Mouse (Mus musculus): ENCODE measurements around the gene Zfp978.
"Not testable (repeated sequence)": the region's sequence is repeated elsewhere in the genome, so short reads cannot be mapped to it uniquely, and the experiment has no call there.

Zfp978 gene

DNA sequence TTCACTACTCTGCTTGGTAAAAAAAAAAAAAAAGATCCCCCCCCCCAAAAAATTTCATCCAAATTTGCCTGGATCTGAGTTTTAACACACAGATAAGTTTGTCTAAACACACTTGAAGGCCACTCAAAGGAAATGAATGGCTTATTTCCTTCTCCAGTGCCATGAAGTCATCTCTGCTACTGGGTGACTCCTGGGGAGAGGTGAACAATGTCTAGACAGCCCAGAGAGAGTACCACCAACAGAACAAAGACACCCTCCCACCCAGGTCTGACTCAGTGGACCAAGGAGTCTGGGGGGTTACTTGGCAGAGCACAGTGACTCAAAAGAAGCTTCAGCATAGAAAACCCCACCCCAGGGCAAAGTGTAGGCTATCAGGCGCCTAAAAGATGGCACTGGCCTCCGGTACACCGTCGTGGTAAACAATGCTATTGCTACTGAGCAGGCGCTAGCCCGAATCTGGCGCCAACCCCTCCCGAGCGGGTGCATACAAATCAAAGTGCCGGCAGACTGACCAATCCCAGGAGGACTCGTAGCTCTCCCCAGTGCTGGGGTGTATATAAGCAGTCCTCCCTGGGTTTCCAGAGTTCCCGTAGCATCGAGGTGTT, 9.6 kb upstream of the Zfp978 start:
- DNase-seq (ENCODE audit: low spot score): not testable (repeated sequence)

DNA sequence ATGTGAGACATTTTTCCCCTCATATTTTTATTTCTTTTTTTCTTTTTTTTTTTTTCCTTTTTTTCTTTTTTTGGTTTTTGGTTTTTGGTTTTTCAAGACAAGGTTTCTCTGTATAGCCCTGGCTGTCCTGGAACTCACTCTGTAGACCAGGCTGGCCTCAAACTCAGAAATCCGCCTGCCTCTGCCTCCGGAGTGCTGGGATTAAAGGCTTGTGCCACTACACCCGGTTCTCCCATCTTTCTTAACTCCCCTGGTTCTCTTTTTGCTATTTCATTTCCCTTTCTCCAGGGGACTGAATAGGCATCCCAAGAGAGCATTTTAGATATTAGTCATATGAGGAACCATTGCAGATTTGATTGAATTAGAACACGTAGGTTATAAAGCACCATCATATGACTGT, 7.5 kb upstream of the Zfp978 start:
- DNase-seq (ENCODE audit: low spot score): not testable (repeated sequence)

DNA sequence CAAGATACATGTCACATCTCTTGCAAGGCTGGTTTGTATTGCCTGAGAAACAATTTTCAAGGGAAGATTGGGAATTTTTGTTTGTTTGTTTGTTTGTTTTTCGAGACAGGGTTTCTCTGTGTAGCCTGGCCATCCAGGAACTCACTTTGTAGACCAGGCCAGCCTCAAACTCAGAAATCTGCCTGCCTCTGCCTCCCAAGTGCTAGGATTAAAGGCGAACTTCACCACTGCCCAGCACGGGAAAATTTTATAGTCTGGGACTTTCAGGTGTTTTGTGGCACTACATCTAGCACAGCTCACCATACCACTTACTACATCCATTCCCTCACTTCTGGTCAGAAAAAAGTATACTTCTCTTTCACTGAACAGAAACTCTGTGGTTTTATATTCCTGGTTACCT, 5.1 kb upstream of the Zfp978 start:
- DNase-seq (ENCODE audit: low spot score): not testable (repeated sequence)

DNA sequence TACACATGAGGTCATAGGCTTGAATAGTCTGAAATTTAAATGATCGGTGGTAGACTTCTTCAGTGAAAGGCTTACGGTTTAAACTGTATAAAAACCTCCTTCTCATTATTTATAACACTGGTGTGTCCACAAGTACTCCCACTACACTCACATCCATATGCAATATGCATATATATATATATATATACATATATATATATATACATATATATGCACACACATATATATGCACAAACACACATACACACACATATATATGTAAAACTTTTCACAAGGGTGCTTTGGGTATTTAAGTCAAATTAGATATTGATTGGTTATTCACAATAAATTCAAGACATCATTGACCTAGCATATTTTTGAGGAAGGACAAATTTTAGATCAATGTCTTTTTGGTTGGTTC, 3.9 kb upstream of the Zfp978 start:
- DNase-seq (ENCODE audit: low spot score): not testable (repeated sequence)

GRCm38 (mm10) chr4:147361872-147362271, 769 bp downstream of the Zfp978 start:
- DNase-seq (ENCODE audit: low spot score): not testable (repeated sequence)

DNA sequence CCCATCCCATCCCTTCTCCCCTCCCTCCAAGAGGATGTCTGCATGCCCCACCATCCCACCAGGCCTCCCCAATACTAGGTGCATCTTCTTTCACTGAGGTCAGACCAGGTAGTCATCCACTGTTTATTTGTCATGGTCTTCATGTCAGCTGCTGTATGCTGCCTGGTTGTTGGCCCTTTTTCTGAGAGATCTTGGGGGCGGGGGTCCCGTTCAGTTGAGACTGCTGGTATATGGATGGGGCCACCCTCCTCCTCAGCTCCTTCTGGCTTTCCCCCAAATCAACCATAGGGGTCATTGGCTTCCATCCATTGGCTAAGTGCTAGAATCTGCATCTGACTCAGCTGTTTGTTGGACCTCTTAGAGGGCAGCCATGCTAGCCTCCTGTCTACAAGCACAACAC, 8.5 kb downstream of the Zfp978 start:
- not testable (repeated sequence) for DNase-seq (ENCODE audit: low spot score)

DNA sequence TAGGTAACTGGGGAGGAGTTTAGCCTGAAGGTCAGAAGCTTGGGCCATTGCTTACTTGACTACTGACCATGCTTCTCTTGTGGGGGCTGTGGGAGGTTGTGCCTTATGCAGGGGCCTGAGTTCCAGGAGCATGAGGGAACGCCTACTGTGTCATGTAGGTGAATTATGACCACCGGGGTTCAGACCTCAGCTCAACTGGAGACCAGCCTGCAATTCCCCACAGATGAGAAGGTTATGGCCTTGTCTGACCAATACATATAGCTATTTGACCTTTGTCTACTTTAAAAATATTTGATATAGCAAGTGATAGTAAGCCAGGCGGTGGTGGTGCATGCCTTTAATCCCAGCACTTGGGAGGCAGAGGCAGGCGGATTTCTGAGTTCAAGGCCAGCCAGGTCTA, 22.1 kb downstream of the Zfp978 start:
- DNase-seq (ENCODE audit: low spot score): not testable (repeated sequence)

- not testable (repeated sequence) for DNase-seq (ENCODE audit: low spot score)
These were observed 36.1 kb downstream of the Zfp978 start for GRCm38 (mm10) chr4:147397201-147397600.

- not testable (repeated sequence) for DNase-seq (ENCODE audit: low spot score)
These were observed 37.0 kb downstream of the Zfp978 start for GRCm38 (mm10) chr4:147397934-147398682.

DNA sequence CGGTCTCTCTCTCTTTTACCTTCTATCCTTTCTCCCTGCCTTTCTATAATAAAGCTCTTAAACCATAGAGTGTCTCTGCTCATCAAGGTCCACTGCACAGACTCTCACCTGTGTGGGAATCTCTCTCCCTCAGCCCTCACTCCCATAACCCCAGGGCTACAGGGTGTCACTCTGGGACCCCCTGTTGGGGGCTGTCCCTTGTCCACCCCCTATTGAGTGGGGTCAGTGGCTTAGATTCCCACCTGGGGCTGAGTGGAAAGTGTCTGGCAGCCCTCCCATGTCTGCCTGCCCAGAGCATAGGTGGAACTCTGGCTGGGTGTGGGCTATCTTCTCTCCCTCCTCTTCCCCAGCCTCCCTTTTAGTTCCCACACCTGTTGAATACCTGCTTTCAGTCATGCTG, 37.6 kb downstream of the Zfp978 start:
- not testable (repeated sequence) for DNase-seq (ENCODE audit: low spot score)

DNA sequence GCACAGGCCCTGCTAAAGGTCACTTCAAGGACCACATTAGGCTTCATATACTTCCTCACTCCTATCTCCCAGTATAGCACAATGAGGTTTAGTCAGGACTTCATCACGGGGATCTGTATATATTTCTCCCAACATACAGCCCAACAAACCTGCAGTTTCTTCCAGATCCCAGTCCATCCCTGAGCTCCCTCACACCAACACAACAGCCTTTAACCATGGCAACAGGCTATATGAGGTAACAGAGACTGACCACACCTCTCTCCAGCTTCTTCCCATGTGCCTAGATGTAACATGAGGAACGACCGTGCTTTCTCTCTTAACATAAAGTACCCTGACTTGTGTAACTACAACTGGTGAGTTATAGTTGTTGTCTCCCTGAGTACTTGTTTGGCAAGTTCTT, 38.4 kb downstream of the Zfp978 start:
- not testable (repeated sequence) for DNase-seq (ENCODE audit: low spot score)

GRCm38 (mm10) chr4:147400031-147400847, 39.1 kb downstream of the Zfp978 start:
- not testable (repeated sequence) for DNase-seq (ENCODE audit: low spot score)

DNA sequence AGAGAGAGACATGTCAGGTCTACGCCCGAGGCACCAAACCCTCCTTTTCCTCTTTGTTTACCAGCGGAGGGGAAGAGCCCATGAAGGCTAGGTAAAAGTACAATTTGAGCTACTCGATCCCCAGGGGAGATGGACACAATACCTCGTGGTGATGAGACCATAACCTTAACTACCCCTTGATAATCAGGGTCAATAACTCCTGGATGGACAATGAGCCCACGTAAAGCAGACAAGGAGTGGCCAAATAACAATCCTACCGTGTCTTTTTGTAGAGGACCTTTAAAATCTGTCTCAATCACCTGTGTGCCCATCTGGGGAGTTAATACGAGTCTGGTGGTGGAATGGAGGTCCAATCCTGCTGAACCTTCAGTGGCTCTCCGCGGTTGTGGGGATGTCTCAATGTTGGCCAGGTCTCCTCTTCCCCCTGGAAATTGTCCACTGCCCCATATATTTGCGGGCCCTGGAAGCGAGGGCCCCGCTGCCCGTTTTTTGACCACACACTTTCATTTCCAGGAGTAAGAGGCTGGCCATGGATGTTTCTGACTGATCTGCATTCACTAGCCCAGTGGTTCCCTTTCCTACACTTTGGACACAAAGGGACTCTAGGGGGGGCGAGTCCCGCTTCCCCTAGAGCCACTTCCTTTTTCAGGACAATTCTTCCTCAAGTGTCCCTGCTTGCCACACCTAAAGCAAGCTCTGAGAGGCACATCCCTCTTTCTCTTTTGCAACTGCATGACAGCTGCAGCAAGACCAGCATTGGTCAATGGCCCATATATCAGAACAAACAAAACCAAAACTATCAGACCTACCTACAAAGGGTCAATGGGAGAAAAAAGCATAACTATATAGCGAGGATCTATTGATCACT, 40.0 kb downstream of the Zfp978 start:
- DNase-seq (ENCODE audit: low spot score): not testable (repeated sequence)

DNA sequence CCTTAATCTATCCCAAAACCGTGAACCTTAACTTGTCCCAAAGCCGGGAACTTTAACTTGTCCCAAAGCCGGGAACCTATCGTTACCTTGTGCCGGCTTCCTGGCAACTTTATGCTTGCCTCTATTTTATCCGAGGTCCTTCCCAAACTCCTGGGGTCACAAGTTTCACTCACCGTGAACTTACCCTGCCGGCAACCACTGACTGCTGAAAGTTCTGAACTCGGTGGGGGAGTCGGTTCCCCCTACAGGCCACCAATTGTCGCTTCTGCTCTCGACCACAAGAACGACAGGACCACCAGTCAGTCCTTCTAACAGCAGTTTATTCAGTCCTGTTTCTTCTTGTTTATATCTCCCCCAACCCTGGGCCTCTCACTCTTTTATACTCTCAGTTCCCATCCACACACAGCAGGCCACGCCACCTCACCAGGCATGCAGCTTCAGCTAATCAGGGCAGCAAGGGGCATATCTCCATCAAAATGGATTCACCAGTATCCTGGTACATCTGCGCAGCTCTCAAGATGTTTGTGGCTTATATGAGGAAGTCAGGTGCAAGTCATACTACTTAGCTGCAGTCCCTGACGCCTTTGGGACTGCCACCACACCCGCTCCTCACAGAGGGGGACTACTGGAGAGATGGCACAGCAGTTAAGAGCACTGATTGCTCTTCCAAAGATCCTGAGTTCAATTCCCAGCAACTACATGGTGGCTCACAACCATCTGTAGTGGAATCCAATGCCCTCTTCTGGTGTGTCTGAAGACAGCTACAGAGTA, 40.8 kb downstream of the Zfp978 start:
- DNase-seq (ENCODE audit: low spot score): not testable (repeated sequence)

- DNase-seq (ENCODE audit: low spot score): not testable (repeated sequence)
These were observed 41.4 kb downstream of the Zfp978 start for GRCm38 (mm10) chr4:147402507-147402890.

- DNase-seq (ENCODE audit: low spot score): not testable (repeated sequence)
These were observed 42.4 kb downstream of the Zfp978 start for GRCm38 (mm10) chr4:147403509-147403908.

- not testable (repeated sequence) for DNase-seq (ENCODE audit: low spot score)
These were observed 43.1 kb downstream of the Zfp978 start for GRCm38 (mm10) chr4:147403931-147404913.

GRCm38 (mm10) chr4:147406735-147407462, 45.8 kb downstream of the Zfp978 start:
- peak; percentile 59 for DNase-seq (ENCODE audit: low spot score)

DNA sequence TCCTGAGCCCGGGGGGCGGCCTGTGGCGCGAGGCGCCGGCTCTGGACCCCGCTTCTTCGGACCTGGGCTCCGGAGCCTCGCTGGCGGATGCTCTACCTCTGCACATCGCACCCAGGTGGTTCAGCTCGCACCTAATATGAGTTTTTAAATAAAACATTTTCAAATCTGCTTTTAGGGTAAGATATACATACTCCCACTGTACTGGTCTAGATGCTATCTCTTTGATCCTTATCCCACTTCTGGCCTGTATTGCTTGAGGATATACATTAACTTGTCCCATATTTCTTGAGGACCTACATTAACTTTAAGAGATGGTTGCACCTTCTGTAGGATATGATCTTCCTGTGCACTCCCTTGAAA, 46.3 kb downstream of the Zfp978 start:
- no peak for DNase-seq (ENCODE audit: low spot score)

All from embryo, embryonic 10 days (tissue).